Mouse (Mus musculus) forebrain, embryonic 16.5 days (tissue): ENCODE data around the gene Adam12. TPM values are rescaled to one million over a fixed set of nuclear protein-coding genes. Genes with fewer than 3 reads are reported as not detected.

Experiments used
- ATAC-seq: fragments of 200-750 bp; cut with Nextera tagmentation; 2 replicates; pipeline ENCODE4 v1.8.0; 2017; ENCODE audit warnings: mild to moderate bottlenecking, moderate library complexity
- H3K27ac ChIP-seq: fragments of 300-500 bp; sonication (generic); 2 replicates; pipeline ENCODE4 v1.5.1; 2014; ENCODE audit warnings: low read length, control low read depth
- H3K27me3 ChIP-seq: fragments of 300-500 bp; sonication (generic); replicated peaks from 2 replicates; pipeline ENCODE4 v1.6.1; 2014; ENCODE audit warnings: low read length; ENCODE audit not compliant: control insufficient read depth, insufficient read depth
- H3K36me3 ChIP-seq: fragments of 300-500 bp; sonication (generic); 2 replicates; pipeline ENCODE4 v1.6.1; 2014; ENCODE audit not compliant: control insufficient read depth, insufficient read depth
- H3K4me1 ChIP-seq: fragments of 300-500 bp; sonication (generic); replicated peaks from 2 replicates; pipeline ENCODE4 v1.6.1; 2014; ENCODE audit warnings: low read length; ENCODE audit not compliant: control insufficient read depth, insufficient read depth
- H3K4me2 ChIP-seq: fragments of 300-500 bp; sonication (generic); 2 replicates; pipeline ENCODE4 v1.6.1; 2014; ENCODE audit warnings: mild to moderate bottlenecking, low read length, control low read depth
- H3K4me3 ChIP-seq: fragments of 300-500 bp; sonication (generic); replicated peaks from 2 replicates; pipeline ENCODE4 v1.5.1; 2014; ENCODE audit warnings: mild to moderate bottlenecking, low read length, control low read depth
- H3K9ac ChIP-seq: fragments of 300-500 bp; sonication (generic); replicated peaks from 2 replicates; pipeline ENCODE4 v1.6.1; 2014; ENCODE audit warnings: low read depth, low read length, control low read depth
- H3K9me3 ChIP-seq: fragments of 300-500 bp; sonication (generic); 2 replicates; pipeline ENCODE4 v1.6.1; 2016; ENCODE audit warnings: low read length; ENCODE audit not compliant: control insufficient read depth
- WGBS: fragments of 180-500 bp; shearing (Covaris S2); extraction: QIAGEN DNeasy Blood & Tissue Kit; methylation state at CpG from one replicate; pipeline ENCODE4 v1.1.7; 2014; 5-methylcytosine and 5-hydroxymethylcytosine counted together
- polyA plus RNA-seq: library from polyadenylated mRNA; unstranded; fragments of >200 nt; fragmentation: Nextera tagmentation; extraction: Ambion mirVana; gene quantifications from 2 replicates; pipeline ENCODE4 v1.2.1, GENCODE M21; 2015

The Adam12 gene
- polyA plus RNA-seq, 1 experiment from 2014 or later: 2.2 TPM

- Histone ChIP-seq H3K9ac (no peak overlapping the region), H3K9me3 (no peaks in the 10 kb centered on the region), H3K4me3 (no peak overlapping the region), H3K4me1 (peaks cover 18% of the 10 kb centered on the region), H3K27me3 (no peaks in the 10 kb centered on the region), H3K36me3 (no peaks in the 10 kb centered on the region), H3K27ac (no peak overlapping the region; the same call in 1 of the 2 replicates), H3K4me2 (no peak overlapping the region)
- ATAC-seq: no peak
- 54% methylated on average over 6 of the region's 6 CpGs for WGBS
Measured at GRCm38 (mm10) chr7:134188565-134188964, 43.4 kb downstream of the Adam12 start.

GRCm38 (mm10) chr7:134187946-134188345 lies 44.0 kb downstream of the Adam12 start:
- ATAC-seq: no peak
- H3K4me3 ChIP-seq: no peak overlapping the region
- no peak overlapping the region for H3K27ac ChIP-seq
- H3K4me1 ChIP-seq: peaks cover 18% of the 10 kb centered on the region
- H3K4me2 ChIP-seq: no peak overlapping the region
- no peaks in the 10 kb centered on the region for H3K27me3 ChIP-seq
- H3K9ac ChIP-seq: no peak overlapping the region
- 41% methylated on average over 1 of the region's 1 CpGs for WGBS
- H3K36me3 ChIP-seq: no peaks in the 10 kb centered on the region
- H3K9me3 ChIP-seq: no peaks in the 10 kb centered on the region

GRCm38 (mm10) chr7:134186497-134186896 lies 45.4 kb downstream of the Adam12 start:
- 51% methylated on average over 10 of the region's 10 CpGs for WGBS
- H3K9ac ChIP-seq: no peak overlapping the region

GRCm38 (mm10) chr7:134185751-134186150 lies 46.2 kb downstream of the Adam12 start:
- H3K9me3 ChIP-seq: no peaks in the 10 kb centered on the region
- no peak overlapping the region for H3K9ac ChIP-seq
- 87% methylated on average over 4 of the region's 4 CpGs for WGBS
- no peak for ATAC-seq
- H3K36me3 ChIP-seq: no peaks in the 10 kb centered on the region
- H3K4me3 ChIP-seq: no peak overlapping the region
- no peaks in the 10 kb centered on the region for H3K27me3 ChIP-seq
- H3K27ac ChIP-seq: no peak overlapping the region
- H3K4me1 ChIP-seq: peaks cover 20% of the 10 kb centered on the region
- no peak overlapping the region for H3K4me2 ChIP-seq

More at GRCm38 (mm10) chr7:134186497-134186896, 45.4 kb downstream of the Adam12 start:
- Histone ChIP-seq H3K9me3 (no peaks in the 10 kb centered on the region), H3K4me1 (peaks cover 18% of the 10 kb centered on the region), H3K27me3 (no peaks in the 10 kb centered on the region), H3K4me2 (no peak overlapping the region), H3K4me3 (no peak overlapping the region), H3K36me3 (no peaks in the 10 kb centered on the region), H3K27ac (no peak overlapping the region)
- no peak for ATAC-seq

- no peak overlapping the region for H3K9ac ChIP-seq
- WGBS: 62% methylated on average over 1 of the region's 1 CpGs
- H3K4me1 ChIP-seq: 0 out of 2 replicates have a peak, but pooled peaks cover 5% of the 10 kb centered on the region
- H3K36me3 ChIP-seq: no peaks in the 10 kb centered on the region
- H3K4me3 ChIP-seq: no peak overlapping the region
- ATAC-seq: no peak
- H3K27me3 ChIP-seq: no peaks in the 10 kb centered on the region
- no peak overlapping the region for H3K27ac ChIP-seq
- no peaks in the 10 kb centered on the region for H3K9me3 ChIP-seq
- no peak overlapping the region for H3K4me2 ChIP-seq
Measured at GRCm38 (mm10) chr7:134181717-134182116, 50.2 kb downstream of the Adam12 start.

- ATAC-seq: no peak
- Histone ChIP-seq H3K36me3 (no peaks in the 10 kb centered on the region), H3K9me3 (no peaks in the 10 kb centered on the region), H3K27ac (no peak overlapping the region), H3K4me3 (no peak overlapping the region), H3K4me1 (0 out of 2 replicates have a peak, but pooled peaks cover 5% of the 10 kb centered on the region), H3K4me2 (no peak overlapping the region), H3K9ac (no peak overlapping the region), H3K27me3 (no peaks in the 10 kb centered on the region)
- 44% methylated on average over 1 of the region's 1 CpGs for WGBS
Measured at GRCm38 (mm10) chr7:134181056-134181455, 50.9 kb downstream of the Adam12 start.

- no peak overlapping the region for H3K4me2 ChIP-seq
- H3K9ac ChIP-seq: no peak overlapping the region
- WGBS: 85% methylated on average over 2 of the region's 2 CpGs
- H3K27me3 ChIP-seq: no peaks in the 10 kb centered on the region
- H3K4me3 ChIP-seq: no peak overlapping the region
- ATAC-seq: no peak
- no peak overlapping the region for H3K27ac ChIP-seq
- H3K36me3 ChIP-seq: no peaks in the 10 kb centered on the region
- 0 out of 2 replicates have a peak, but pooled peaks cover 5% of the 10 kb centered on the region for H3K4me1 ChIP-seq
- no peaks in the 10 kb centered on the region for H3K9me3 ChIP-seq
Measured at GRCm38 (mm10) chr7:134177051-134177450, 54.9 kb downstream of the Adam12 start.

- no peak for ATAC-seq
- Histone ChIP-seq H3K9me3 (no peaks in the 10 kb centered on the region), H3K4me1 (no peaks in the 10 kb centered on the region), H3K27me3 (no peaks in the 10 kb centered on the region), H3K4me3 (no peak overlapping the region), H3K36me3 (no peaks in the 10 kb centered on the region), H3K27ac (no peak overlapping the region), H3K4me2 (no peak overlapping the region), H3K9ac (no peak overlapping the region)
- 88% methylated on average over 4 of the region's 4 CpGs for WGBS
Measured at GRCm38 (mm10) chr7:134175201-134175600, 56.7 kb downstream of the Adam12 start.

GRCm38 (mm10) chr7:134173442-134174090 lies 58.4 kb downstream of the Adam12 start:
- Histone ChIP-seq H3K4me2 (no peak overlapping the region), H3K4me1 (no peaks in the 10 kb centered on the region), H3K4me3 (no peak overlapping the region), H3K27ac (no peak overlapping the region), H3K9ac (no peak overlapping the region), H3K36me3 (no peaks in the 10 kb centered on the region), H3K9me3 (no peaks in the 10 kb centered on the region), H3K27me3 (no peaks in the 10 kb centered on the region)
- ATAC-seq: no peak
- 88% methylated on average over 14 of the region's 14 CpGs for WGBS
